Mouse (Mus musculus): ENCODE data around the gene H2-Ob.

- TF ChIP-seq CTCF (IDR thresholded peaks at IDR 0.05; ENCODE audit: extremely low read depth, insufficient read depth, insufficient read length, insufficient replicate concordance): peak; percentile 67; the same call in 1 of the 2 replicates
- no peak; the same call in 1 of the 2 replicates for TF ChIP-seq POLR2A (IDR thresholded peaks at IDR 0.05; ENCODE audit: low read depth, low read length)
These were observed 47.1 kb downstream of the H2-Ob start for GRCm38 (mm10) chr17:34285848-34286247.
